8 mouse cellular contexts compared by ENCODE assay signal in the genomic region with DNA sequence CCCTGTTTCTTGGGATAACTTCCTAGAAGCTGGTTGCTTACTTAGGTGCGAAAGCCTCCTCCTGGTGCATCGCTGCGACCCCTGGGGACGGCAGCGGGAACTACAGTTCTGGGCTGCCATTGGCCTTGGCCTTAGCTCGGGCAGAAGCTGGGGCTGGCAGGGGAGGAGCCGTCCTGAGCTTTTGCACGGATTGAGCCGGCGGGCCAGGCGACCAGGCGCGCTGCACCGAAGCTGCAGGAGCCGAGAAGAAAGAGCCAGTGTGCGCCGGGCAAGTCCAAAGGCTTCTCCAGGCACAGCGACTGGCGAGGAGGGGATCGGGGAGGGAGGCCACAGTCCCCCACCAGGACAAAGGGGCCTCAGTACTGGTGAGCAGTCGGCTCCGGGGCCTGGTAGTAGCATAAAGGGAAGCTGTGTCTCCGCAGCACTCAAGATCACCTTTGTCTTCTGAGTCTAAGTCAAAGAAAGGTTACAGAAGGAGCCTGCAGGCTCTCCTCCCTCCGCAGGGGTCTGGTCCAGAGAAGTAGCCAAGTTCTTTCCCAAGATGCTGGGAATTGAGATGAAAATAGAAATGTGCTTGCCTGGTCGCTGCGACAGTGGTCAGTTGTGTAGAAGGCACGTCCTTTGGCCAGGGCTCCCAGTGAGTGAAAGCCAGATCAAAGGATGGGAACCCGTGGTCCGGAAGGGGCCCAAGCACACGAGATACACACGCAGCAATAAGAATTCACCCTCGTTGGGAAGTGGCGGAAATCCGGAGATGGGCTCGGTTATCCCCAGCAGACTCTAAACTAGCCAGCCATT. TPM values are rescaled to one million over a fixed set of nuclear protein-coding genes. Genes with fewer than 3 reads are reported as not detected.
A peak's percentile ranks its signal among the peaks of the same experiment; 100 is the strongest.
DNase-seq lines count a peak whose midpoint lies in the region; ATAC-seq and TF ChIP-seq lines count a peak whose summit lies in the region.

No protein-coding gene starts in this region.

- peak overlapping the region; percentile 67 for H3K4me2 ChIP-seq in forebrain, embryonic 13.5 days
- H3K4me2 ChIP-seq in liver, embryonic 15.5 days = peak overlapping the region; percentile 63
- peak overlapping the region; percentile 64 for H3K4me2 ChIP-seq in neural tube, embryonic 12.5 days (replicated peaks)
- peak overlapping the region; percentile 89 for H3K4me2 ChIP-seq in stomach, postnatal 0 days (replicated peaks; ENCODE audit: low read depth)

- H3K36me3 ChIP-seq in forebrain, embryonic 13.5 days (ENCODE audit: poor library complexity, severe bottlenecking) = no peaks in the 10 kb centered on the region
- no peaks in the 10 kb centered on the region for H3K36me3 ChIP-seq in liver, embryonic 15.5 days (replicated peaks)
- no peaks in the 10 kb centered on the region for H3K36me3 ChIP-seq in neural tube, embryonic 12.5 days
- H3K36me3 ChIP-seq in stomach, postnatal 0 days (ENCODE audit: control insufficient read depth, insufficient read depth, low read length) = no peaks in the 10 kb centered on the region

- peak; percentile 98 for TF ChIP-seq CTCF in stomach, postnatal 0 days (IDR thresholded peaks at IDR 0.05; ENCODE audit: low read depth)

- H3K4me1 ChIP-seq in forebrain, embryonic 13.5 days = peaks cover 7% of the 10 kb centered on the region; the same call in 1 of the 2 replicates
- peaks cover 22% of the 10 kb centered on the region for H3K4me1 ChIP-seq in liver, embryonic 15.5 days (replicated peaks)
- H3K4me1 ChIP-seq in neural tube, embryonic 12.5 days = peaks cover 11% of the 10 kb centered on the region
- H3K4me1 ChIP-seq in stomach, postnatal 0 days (replicated peaks; ENCODE audit: control insufficient read depth, insufficient read depth) = no peaks in the 10 kb centered on the region

- DNase-seq in ES-CJ7 (ENCODE audit: low read depth, low spot score) = peak; percentile 95
- peak; percentile 96 to 98 for DNase-seq in heart, postnatal 10 days
- peak; percentile 98 for DNase-seq in kidney, postnatal 4 days
- peak; percentile 95 for DNase-seq in stomach, postnatal 0 days (ENCODE audit: low spot score)

- H3K27me3 ChIP-seq in forebrain, embryonic 13.5 days = no peaks in the 10 kb centered on the region
- H3K27me3 ChIP-seq in liver, embryonic 15.5 days = peaks cover 47% of the 10 kb centered on the region
- no peaks in the 10 kb centered on the region for H3K27me3 ChIP-seq in neural tube, embryonic 12.5 days (replicated peaks)
- H3K27me3 ChIP-seq in stomach, postnatal 0 days (ENCODE audit: control insufficient read depth, insufficient read depth, low read length) = no peaks in the 10 kb centered on the region

- intact Hi-C loops in heart, postnatal 10 days (cut with DNase I) = loop anchor here (1.0 to 5.0 kb wide), 2 partner anchors 72 to 470 kb away; no protein-coding TSS in a partner anchor

- H3K9ac ChIP-seq in forebrain, embryonic 13.5 days = peak overlapping the region; percentile 83
- no peak overlapping the region for H3K9ac ChIP-seq in liver, embryonic 15.5 days
- peak overlapping the region; percentile 68 for H3K9ac ChIP-seq in neural tube, embryonic 12.5 days
- peak overlapping the region; percentile 72 for H3K9ac ChIP-seq in stomach, postnatal 0 days (ENCODE audit: low read length)

- H3K4me3 ChIP-seq in forebrain, embryonic 13.5 days = peak overlapping the region; percentile 47
- H3K4me3 ChIP-seq in liver, embryonic 15.5 days (replicated peaks) = peak overlapping the region; percentile 36
- peak overlapping the region; percentile 40 for H3K4me3 ChIP-seq in neural tube, embryonic 12.5 days
- H3K4me3 ChIP-seq in stomach, postnatal 0 days (ENCODE audit: low read depth, low read length) = peak overlapping the region; percentile 44

- H3K9me3 ChIP-seq in forebrain, embryonic 13.5 days (replicated peaks) = no peaks in the 10 kb centered on the region
- no peaks in the 10 kb centered on the region for H3K9me3 ChIP-seq in liver, embryonic 15.5 days (replicated peaks)
- no peaks in the 10 kb centered on the region for H3K9me3 ChIP-seq in neural tube, embryonic 12.5 days
- no peaks in the 10 kb centered on the region for H3K9me3 ChIP-seq in stomach, postnatal 0 days (ENCODE audit: control insufficient read depth, low read length)

- ATAC-seq in cerebellum, adult (ENCODE audit: insufficient number of reproducible peaks, low FRiP score, low TSS enrichment) = peak; percentile 93
- ATAC-seq in forebrain, embryonic 13.5 days = peak; percentile 96
- ATAC-seq in liver, embryonic 15.5 days (ENCODE audit: insufficient read depth) = peak; percentile 50; the same call in 1 of the 2 replicates
- peak; percentile 94 for ATAC-seq in neural tube, embryonic 12.5 days (ENCODE audit: low FRiP score, low read depth)
- peak; percentile 97 for ATAC-seq in stomach, postnatal 0 days (ENCODE audit: low FRiP score, low TSS enrichment)

- H3K27ac ChIP-seq in forebrain, embryonic 13.5 days = peak overlapping the region; percentile 75
- H3K27ac ChIP-seq in liver, embryonic 15.5 days (replicated peaks) = no peak overlapping the region
- H3K27ac ChIP-seq in neural tube, embryonic 12.5 days = peak overlapping the region; percentile 82
- H3K27ac ChIP-seq in stomach, postnatal 0 days (replicated peaks) = no peak overlapping the region

- WGBS in forebrain, embryonic 13.5 days = 10% methylated on average over 35 of the region's 35 CpGs
- 9% methylated on average over 35 of the region's 35 CpGs for WGBS in liver, embryonic 15.5 days (ENCODE audit: insufficient replicate concordance)
- WGBS in neural tube, embryonic 12.5 days = 6% methylated on average over 35 of the region's 35 CpGs
- WGBS in stomach, postnatal 0 days = 10% methylated on average over 35 of the region's 35 CpGs

- TF ChIP-seq EP300 in stomach, postnatal 0 days (optimal IDR thresholded peaks at IDR 0.05) = no peak

RNA-seq across cellular contexts. Expression of gene Shc4, which starts 8.0 kb away (rescaled TPM):
- polyA plus RNA-seq in forebrain, embryonic 13.5 days (2015; fragmentation: Nextera tagmentation; extraction: Ambion mirVana) = 0.57 and 1.1 TPM in 2 replicates
- under 1 TPM; 0.77 TPM for total RNA-seq in heart, postnatal 10 days (2021)
- polyA plus RNA-seq in liver, embryonic 15.5 days (2015; fragmentation: Nextera tagmentation; extraction: Ambion mirVana) = 0.74 and 0.83 TPM in 2 replicates
- polyA plus RNA-seq in neural tube, embryonic 12.5 days (2016; fragmentation: Nextera tagmentation; extraction: Ambion mirVana) = 3.7 and 5.2 TPM in 2 replicates
- polyA plus RNA-seq in stomach, postnatal 0 days (2015; fragmentation: Nextera tagmentation; extraction: Ambion mirVana) = 1.0 and 1.1 TPM in 2 replicates

RNA-seq across cellular contexts. Expression of gene Secisbp2l, which starts 50.7 kb away (rescaled TPM):
- polyA plus RNA-seq in forebrain, embryonic 13.5 days (2015; fragmentation: Nextera tagmentation; extraction: Ambion mirVana) = 25.2 and 25.4 TPM in 2 replicates
- total RNA-seq in heart, postnatal 10 days (2021) = 10 to 100 TPM; 35.2 to 35.9 TPM
- polyA plus RNA-seq in liver, embryonic 15.5 days (2015; fragmentation: Nextera tagmentation; extraction: Ambion mirVana) = 4.5 and 5.4 TPM in 2 replicates
- polyA plus RNA-seq in neural tube, embryonic 12.5 days (2016; fragmentation: Nextera tagmentation; extraction: Ambion mirVana) = 29.3 and 31.6 TPM in 2 replicates
- 8.7 and 9.5 TPM in 2 replicates for polyA plus RNA-seq in stomach, postnatal 0 days (2015; fragmentation: Nextera tagmentation; extraction: Ambion mirVana)

RNA-seq across cellular contexts. Expression of gene Eid1, which starts 59.1 kb away (rescaled TPM):
- 271 and 288 TPM in 2 replicates for polyA plus RNA-seq in forebrain, embryonic 13.5 days (2015; fragmentation: Nextera tagmentation; extraction: Ambion mirVana)
- 10 to 100 TPM; 73.4 to 85.2 TPM for total RNA-seq in heart, postnatal 10 days (2021)
- 34.4 and 37.1 TPM in 2 replicates for polyA plus RNA-seq in liver, embryonic 15.5 days (2015; fragmentation: Nextera tagmentation; extraction: Ambion mirVana)
- 351 and 393 TPM in 2 replicates for polyA plus RNA-seq in neural tube, embryonic 12.5 days (2016; fragmentation: Nextera tagmentation; extraction: Ambion mirVana)
- 97.9 and 98.3 TPM in 2 replicates for polyA plus RNA-seq in stomach, postnatal 0 days (2015; fragmentation: Nextera tagmentation; extraction: Ambion mirVana)

Comparison
In these comparisons a context has a peak if more than half of its experiments do, and no peak if none do; other contexts are left out.
1. H3K27ac ChIP-seq: peak in forebrain, embryonic 13.5 days (single experiment) and neural tube, embryonic 12.5 days (single experiment); none in liver, embryonic 15.5 days (single experiment) and stomach, postnatal 0 days (single experiment).
2. Peak in every context shown above with its lines, with median percentiles within 50 percentile points of each other: DNase-seq, ATAC-seq, H3K4me2 ChIP-seq and H3K4me3 ChIP-seq.